Mouse (Mus musculus): Measurements from ENCODE around the gene Shox2.
A peak's percentile ranks its signal among the peaks of the same experiment; 100 is the strongest.

The Shox2 gene

DNA sequence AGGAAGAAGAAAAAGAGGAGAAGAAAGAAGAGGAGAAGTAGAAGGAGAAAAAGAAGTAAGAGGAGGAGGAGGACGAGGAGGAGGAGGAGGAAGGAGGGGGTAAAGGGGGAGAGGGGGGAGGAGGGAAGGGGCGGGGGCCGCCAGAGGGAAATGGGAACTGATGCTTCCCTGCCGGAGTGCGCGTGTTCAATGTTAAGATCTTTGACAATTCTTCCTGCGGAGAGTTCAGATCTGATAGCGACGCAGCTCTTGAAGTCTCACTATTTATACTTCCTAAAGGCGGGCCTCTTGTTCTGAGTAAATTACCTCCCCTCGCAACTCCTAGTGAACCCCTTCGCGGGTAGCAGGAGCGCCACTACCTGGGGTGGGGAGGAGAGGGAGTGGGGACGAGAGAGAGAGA lies at the start of gene Shox2:
Shox2 (minus strand) TSS at position 66 of the 400 bp plus-strand sequence.
- no peak for DNase-seq (ENCODE audit: low spot score in 2 of 2)

DNA sequence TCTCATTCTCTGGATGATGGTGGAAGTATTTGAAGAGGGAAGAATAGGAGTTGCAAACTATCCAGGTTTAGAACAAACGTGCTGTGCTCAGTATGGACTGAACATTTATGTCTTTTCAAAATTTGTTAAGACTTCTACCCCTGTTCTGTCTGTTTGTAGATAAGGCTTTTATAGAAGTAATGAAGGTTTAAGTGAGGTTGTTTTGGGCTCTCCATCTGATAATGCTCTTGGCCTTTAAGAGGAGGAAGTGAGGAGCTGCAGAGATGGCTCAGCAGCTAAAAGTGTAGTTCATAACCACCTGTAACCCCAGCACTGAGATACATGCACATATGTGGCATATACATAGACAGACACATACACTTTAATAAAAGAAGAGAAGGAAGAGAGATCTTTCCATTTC lies 15.2 kb upstream of the Shox2 start:
- no peak for DNase-seq (ENCODE audit: low spot score in 2 of 2)

DNA sequence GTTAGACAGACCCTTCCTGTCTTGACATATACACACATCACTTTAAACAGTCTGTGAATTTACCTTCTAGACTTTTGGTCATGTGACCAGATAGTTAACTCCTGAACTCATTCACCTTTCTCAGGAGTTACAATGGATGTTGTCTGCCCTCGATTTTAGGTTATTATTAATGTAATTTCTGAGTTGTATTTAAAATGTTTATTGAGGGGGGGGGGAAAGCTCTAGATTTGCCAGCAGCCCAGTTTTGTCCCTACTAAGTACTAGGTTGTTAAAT lies 4.7 kb upstream of the Shox2 start:
- DNase-seq (ENCODE audit: low spot score in 2 of 2), result no peak

DNA sequence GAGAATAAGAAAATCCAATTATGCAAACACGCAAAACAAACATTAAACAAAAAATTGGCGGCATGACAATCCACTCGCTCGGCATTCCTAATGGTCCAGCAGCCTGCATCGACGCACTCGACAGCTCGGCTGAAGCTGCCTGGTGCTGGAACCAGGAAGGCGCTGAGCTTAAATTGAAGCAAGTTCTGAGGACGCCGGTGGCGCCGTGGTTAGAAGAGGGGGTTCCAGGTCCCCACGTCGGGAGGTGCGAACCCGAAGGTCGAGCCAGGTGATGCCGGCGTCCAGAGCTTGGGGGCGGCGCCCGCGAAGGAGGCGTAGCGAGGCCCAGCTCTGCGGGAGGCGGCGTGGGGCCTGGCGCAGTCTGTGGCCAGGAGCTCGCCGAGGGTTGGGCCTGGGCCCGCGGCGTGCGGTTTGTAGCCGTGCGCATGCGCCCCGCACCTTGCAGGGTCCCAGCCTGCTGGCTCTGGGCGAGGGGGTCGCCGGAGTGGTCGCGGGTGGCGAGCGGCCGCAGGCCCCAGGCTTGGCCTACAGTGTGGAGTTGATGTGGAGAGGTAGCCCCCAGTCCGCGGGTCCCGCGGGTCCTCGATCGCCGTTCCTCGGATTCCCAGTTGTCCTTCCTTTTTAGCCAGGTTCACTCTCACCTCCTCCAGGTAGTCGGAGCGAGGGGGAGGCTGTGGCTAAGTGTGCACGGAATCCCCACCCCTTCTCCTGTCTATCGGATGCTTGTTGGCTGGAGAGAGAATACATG lies 4.1 kb upstream of the Shox2 start:
- DNase-seq (ENCODE audit: low spot score in 2 of 2), result peak; percentile 83 to 85

DNA sequence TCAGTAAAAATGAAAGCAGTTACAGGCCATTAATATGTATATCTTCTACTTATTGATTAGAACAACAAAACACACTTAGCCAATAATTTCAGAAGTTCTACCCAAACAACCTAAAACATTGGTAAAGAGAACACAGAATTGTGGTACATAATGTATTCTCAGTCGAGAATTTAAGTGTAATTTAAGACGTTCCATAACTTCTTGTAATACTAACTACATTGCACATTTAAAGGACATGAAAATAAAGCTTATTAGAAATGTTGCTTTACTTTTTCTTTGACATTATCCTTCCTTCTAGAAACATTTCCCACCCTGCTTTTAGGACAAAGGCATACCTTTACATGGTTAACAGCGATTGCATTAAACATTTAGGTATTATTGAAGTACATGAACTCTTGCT lies 1.9 kb upstream of the Shox2 start:
- no peak for DNase-seq (ENCODE audit: low spot score in 2 of 2)

DNA sequence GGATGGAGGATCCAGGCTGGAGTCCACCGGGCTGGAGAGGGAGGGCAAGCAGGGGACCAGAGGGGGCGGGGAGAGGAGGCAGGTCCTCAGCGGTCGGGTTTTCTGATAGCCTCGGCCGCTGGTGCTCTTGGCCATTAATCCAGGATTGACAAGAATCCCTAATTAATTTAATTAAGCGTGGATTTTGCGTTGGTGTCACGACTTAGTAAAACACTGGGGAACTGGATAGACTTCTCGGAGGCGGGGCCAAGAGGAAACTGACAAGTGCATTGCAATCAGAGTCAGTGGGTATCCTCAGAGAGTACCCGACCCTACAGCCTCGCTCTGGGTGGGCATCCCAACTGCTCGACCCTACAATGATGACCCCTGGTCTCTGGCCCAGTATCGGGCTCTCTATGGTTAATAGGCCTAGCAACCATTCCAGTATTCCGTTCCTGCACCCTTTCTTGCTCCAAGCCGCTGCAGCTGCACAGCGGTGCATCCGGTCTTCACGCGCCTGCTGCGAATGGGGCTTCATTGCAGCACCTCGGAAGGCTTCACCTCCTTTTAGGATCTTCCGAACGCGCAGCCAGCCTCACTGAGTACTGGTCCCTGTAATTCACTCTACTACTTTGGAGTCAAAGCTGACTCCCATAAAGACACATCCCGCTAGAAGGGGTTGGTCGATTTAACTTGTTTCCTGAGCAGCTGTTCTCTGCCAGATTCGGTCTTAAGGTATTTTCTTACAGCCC lies 775 bp upstream of the Shox2 start:
- peak in 1 of 2 experiments; percentile 24 for DNase-seq (ENCODE audit: low spot score in 2 of 2)

DNA sequence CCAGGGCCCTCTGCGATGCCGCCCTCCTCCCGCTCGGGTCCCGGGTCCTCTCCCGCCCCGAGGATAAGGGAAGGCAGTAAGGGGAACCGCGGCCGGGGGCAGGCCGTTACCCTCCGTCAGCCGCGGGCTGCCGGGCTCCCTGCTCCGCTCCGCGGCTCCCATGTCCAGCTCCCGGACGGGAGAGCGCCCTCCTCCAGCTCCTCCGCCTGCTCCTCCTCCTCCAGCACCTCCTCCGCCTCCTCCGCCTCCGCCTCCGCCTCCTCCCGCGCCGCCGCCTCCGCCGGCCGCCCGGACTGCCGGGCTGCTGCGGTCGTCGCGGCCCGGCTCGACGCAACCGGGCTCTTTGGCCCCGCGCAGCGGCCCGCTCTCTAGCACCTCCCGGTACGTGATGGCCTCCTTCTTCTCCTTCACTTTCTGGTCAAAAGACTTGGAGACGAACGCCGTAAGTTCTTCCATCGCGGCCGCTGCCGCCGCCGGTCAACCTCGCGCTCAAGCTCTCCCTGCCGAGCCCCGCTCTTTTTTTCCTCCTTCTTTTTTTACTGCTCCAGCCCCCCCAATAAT lies 390 bp downstream of the Shox2 start, which contains the start of gene Rsrc1:
Rsrc1 (plus strand) TSS at position 290 of the 561 bp plus-strand sequence.
- no peak for DNase-seq (ENCODE audit: low spot score in 2 of 2)

DNA sequence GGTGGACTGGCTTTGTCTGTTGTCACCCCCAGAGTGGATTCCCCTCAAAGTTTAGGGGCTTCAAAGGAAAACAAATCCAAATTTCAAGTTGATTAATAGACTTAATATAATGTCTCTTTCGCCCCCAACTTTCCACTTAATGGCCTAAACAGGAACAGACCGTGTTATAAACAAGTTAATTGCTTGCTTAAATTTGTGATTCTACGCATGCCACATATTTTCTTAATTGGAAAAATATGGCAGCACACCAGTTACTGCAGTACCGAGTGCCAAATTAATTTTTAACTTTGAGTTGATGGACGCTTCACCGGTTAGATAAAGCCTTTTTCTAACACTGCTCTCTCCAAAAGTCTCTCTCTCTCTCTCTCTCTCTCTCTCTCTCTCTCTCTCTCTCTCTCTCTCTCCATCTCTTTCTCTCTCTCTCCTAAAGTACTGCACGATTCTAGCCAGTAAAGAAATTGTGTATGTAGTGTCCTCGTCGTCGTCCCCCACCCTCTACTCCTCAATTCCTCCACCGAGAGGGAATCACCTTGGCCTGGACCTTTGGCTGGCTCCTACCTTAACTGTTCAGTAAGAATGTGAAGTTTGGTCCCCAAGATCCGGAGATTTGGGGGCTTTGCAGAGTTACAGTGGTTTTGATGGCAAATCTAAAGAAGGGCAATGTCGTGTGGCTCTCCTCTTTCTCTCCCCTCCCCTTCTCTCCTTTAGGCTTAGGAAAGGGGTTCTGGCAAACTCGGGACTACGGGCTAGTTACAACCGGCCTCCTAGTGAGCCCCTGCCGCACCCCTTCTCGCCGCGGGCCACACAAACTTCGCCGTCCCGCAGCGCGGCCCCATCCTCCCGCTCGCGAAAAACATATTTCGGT lies 1.2 kb downstream of the Shox2 start:
- no peak for DNase-seq (ENCODE audit: low spot score in 2 of 2)

DNA sequence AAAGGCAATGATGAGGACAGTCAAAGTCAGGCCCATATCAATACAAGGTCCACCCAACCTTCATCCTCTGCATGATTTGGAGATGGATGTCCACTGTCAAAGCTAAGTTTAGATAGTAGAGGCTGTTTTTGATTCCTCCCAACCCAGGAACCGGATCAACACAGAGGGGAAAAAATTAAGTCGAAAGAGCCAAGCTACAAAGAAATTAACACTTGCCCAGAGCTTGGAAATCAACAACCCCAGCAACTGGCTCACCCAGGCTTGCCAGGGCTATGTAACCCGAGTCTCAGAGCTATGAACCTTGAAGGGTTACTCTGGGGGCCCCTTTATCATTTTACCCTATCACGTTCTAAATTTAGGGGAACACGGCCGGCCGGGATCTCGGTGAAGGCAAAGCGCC lies 2.1 kb downstream of the Shox2 start:
- DNase-seq (ENCODE audit: low spot score in 2 of 2), result no peak

DNA sequence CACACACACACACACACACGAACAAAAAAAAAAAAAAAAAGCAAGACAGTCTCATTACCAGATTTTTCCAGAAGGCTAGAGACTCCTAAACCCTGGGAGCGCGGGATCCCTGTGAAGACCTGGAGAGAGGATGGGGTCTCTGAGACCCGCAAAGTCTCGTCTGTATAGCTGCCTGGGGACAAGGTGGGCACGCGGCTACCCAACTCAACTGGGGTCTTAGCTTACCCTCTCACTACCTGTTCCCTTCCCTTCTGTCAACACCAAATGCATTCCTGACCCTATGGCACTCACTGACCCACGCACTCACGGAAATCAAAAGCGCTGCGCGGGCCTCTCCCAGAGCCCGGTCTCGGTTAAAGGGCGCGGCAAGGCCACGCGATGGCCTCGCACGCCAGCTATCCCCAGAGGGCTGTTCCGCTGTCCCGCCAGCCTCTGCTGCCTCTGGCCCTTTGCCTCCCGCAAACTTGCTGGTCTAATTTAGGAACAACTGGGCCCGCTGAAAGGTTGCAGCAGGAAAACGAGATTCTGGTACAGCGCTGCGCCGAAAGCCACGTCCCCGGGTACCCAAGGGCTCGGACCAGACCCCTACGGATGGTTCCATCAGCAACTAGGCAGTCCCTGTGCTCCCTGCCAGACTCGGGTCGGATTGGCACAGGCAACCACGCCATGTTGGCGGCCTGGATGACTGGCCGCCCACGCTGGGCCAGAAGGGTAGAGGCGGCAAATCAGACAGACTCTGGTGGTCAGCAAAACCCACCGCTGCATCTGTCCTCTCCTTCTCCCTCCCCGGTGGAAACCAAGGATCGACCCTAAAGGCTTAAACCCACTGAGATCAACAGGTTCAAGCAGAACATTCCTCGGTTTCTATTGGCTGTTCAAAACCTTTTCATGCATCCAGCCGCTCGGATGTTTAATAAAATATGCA lies 2.9 kb downstream of the Shox2 start:
- no peak for DNase-seq (ENCODE audit: low spot score in 2 of 2)

DNA sequence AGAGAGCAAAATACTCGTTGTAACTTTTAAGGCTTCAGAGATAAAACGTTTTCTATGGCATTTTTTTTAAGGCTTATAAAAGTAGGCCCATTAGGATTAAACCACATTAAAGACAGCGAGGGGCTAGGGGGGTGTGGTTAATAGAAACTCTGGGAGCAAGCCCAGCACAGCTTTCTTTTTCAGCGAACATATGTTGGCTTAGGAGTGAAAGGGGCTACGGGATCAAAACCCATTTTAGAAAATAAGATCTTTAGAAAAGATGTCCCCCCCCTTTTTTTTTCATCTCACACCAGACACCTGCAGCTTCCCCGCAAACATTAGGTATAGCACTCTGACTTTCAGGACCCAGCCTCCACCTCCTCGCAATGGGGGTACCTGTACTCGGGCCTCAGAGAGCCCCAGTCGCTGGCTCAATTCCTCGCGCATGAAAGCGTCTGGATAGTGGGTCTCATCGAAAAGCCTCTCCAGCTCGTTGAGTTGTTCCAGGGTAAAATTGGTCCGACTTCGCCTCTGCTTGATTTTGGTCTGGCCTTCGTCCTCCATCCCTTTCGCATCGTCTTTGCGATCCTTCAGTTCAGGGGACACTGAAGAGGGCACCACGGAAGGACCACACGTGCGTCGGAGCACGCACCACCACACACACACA lies 3.6 kb downstream of the Shox2 start:
- DNase-seq (ENCODE audit: low spot score in 2 of 2), result no peak

DNA sequence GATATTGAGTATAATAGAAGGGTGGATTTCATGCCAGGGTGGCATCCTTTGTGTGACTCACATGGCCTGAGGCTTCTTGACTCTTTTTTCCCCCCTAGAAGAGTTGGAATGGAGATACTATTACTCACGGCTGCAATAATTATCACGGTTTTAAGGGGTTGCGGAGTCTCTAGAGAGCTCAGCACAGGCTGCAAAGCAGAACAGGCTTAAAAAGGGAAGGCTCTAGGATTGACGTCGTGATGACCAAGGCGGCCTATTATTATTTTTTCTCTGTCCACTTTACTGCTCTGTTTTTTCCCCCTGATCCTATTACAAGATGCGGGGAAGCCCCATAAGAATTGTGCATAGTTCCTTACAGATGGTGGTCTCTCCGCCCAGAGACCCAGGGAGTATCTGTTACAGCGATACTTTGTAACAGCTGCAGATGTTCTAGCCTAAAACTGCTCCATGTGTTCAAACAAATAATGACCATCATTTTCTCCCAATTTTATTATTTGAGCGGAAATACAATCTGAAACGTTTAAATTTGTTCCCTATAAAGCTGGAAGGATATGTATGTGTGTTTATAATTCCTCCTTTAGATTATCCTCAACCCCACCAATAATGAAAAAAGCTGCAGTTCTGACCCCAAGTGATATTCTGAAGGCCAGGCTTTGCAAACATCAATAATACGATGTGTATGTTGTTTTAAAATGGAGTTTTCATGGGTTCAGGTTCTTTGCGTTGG lies 4.5 kb downstream of the Shox2 start:
- DNase-seq (ENCODE audit: low spot score in 2 of 2), result no peak

DNA sequence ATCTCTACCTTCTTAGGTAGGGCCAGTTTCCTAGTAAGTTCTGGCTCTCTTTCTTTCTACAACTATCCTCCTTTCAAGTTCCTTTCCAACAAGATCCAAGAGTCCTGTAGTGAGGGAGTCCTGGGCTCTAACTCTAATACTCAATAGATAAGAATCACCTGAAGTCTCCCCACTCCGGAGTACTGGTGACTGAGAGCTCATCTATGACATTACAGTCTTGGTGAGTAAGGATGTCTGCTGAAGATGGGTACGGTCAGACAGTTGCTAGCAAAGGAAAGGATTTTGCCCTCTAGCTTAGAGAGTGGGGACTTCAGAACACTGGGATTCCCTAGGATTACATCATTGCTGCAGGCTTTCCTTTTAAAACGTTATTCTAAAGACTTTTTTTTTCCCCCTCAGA lies 7.1 kb downstream of the Shox2 start:
- DNase-seq (ENCODE audit: low spot score in 2 of 2), result no peak

DNA sequence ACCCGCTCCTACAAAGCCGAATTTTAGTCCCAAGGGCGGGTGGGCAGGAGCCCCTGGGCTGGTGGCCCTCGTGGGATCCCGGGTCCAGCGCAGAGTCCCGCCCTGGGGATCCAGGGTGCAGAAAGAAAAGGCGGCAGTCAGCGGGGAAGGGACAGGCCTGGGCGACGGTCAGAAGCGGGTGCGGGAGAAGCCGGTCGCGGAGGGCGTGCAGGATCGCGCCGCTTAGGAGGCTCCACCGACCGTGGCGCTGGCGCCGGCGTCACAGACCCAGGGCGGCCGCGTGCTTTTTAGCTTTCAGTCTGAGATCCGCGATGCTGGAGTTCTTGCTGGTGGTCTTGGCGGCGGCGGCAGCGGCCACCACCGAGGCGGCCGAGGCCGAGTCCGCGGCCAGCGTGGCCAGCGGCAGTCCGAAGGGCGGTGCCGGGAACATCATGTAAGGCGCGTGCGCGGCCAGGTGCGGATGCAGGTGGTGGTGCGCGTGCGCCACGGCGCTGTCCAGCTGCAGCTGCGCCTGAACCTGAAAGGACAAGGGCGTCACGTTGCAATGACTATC lies 8.1 kb downstream of the Shox2 start:
- peak in 1 of 2 experiments; percentile 34 for DNase-seq (ENCODE audit: low spot score in 2 of 2)

DNA sequence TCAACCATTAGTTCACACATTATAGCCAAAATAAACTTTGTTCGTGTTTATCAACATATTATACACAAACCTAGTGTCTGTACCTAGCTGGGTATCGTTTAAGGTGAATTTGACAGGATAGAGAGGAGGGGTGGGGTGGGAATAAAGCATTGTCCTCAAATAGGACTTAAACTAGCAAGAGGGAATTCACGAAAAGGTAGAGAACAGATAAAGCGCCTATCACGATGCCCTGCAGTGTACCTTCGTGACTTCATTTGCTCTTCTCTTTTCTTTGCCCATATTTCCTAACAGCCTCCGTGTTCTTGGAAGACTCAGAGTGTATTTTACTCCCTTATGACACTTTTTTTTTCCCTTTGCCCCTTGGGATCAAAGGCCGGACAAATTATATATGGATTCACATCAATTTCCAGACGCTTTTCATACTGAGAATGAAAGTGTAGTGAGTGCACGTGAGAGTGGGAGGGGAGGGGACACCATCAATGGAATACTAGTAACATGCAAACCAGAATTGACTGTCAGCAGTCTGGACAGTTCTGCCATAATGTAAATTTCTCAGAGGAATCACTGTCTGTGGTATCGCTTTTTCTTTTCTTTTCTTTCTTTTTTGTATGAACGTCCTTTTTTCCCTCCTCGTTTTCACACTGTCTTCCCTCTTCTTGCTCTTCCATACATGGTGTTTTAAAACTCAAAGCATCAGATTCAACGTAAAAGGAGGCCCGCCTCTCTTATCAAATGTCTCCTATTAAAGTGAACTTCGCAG lies 9.2 kb downstream of the Shox2 start:
- DNase-seq (ENCODE audit: low spot score in 2 of 2), result no peak

DNA sequence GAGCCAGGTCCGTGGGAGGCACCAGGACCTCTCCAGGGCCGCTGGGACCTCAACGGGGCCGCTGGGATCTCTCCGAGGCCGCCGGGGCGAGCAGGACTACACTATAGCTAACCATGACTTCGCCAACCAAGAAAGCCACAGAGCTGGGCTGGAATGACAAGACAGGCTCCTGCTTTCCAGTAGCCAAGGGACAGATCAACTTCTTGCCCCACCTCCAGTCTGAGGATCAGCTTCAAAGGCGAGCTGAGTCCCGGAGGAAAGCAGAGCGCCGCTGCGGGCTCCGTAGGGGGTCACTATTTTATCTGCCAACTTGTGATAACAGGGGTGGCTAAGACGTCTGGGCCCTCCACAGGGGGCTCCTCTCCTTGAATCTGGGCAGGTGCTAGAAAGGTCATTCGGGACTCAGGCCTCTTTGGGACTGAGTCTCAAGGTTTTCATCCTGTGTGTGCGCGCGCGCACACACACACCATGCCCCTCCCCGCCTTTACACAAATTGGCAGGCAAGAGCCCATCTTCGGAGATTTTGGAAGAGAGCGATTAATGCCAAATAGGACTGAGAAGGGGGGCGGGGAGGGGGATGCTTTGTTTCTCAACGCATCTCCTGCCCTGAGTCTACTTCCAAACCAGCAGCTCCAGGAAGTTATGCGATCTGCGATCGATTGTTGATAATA lies 10.8 kb downstream of the Shox2 start:
- DNase-seq (ENCODE audit: low spot score in 2 of 2), result no peak

DNA sequence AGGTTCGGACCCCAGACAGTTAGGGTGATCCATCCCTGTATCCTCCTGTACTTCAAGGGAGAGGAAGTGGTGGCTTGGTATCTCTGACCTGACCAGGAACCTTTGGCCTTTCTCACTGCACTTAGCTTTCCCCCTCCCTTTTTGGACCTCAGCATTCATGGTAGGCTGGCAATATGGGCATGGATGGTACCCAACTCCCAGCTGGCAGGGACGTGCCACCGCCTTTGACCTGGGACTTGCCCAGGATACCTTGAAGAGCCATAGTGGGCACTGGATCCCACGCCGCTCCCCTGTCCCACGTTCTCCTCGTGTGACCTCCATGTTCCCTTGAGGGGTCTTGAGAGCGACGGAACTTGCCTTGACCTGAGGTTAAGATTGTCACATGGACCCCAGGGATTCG lies 11.3 kb downstream of the Shox2 start:
- no peak for DNase-seq (ENCODE audit: low spot score in 2 of 2)

DNA sequence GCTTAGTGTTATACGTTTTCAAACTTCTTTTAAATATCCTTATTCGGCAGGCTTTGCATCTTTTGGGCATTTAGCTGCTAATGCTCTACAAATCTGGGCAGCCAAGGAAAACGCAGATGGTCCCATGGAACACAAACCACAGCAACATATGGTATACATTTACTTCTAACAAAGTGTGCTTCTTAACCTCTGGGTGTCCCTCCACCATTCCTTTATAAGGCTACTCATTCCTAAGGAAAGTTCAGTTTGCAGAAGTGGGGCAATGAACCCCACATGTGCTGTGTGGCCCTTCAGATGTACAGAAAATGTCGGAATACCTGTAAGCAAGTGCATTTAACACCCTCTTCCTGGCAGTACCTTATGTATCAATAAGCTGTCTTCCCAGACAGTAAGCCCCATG lies 14.1 kb downstream of the Shox2 start:
- DNase-seq (ENCODE audit: low spot score in 2 of 2), result no peak

Data from frontal cortex, postnatal 36 days (tissue).